ENCODE assay signal across 7 mouse cellular contexts in genomic region chr14:21500154-21501047, GRCm38 (mm10). TPM values are rescaled to one million over a fixed set of nuclear protein-coding genes. Genes with fewer than 3 reads are reported as not detected.
DNase-seq lines count a peak whose midpoint lies in the region; ATAC-seq lines count a peak whose summit lies in the region.

No protein-coding gene starts in this region.

- peak; percentile 99 for DNase-seq in adrenal gland, postnatal 25 days
- DNase-seq in heart, adult 11 months, result peak; percentile 100
- peak; percentile 100 for DNase-seq in kidney, adult 18-20 months
- DNase-seq in limb, embryonic 11.5 days (ENCODE audit: low spot score), result peak; percentile 99
- peak; percentile 100 for DNase-seq in midbrain, embryonic 14.5 days
- peak; percentile 98 to 99 for DNase-seq in spleen, adult 18-20 months

- under 1% methylated on average over 75 of the region's 75 CpGs for WGBS in embryonic facial prominence, embryonic 12.5 days
- WGBS in limb, embryonic 11.5 days, result under 1% methylated on average over 75 of the region's 75 CpGs
- WGBS in midbrain, embryonic 14.5 days, result under 1% methylated on average over 75 of the region's 75 CpGs

- peak overlapping the region; percentile 99 for H3K27ac ChIP-seq in embryonic facial prominence, embryonic 12.5 days
- peak overlapping the region; percentile 98 for H3K27ac ChIP-seq in limb, embryonic 11.5 days (replicated peaks; ENCODE audit: low read depth, low read length)
- peak overlapping the region; percentile 99 for H3K27ac ChIP-seq in midbrain, embryonic 14.5 days (replicated peaks; ENCODE audit: low read depth, low read length)

- H3K27me3 ChIP-seq in embryonic facial prominence, embryonic 12.5 days, result no peaks in the 10 kb centered on the region
- H3K27me3 ChIP-seq in limb, embryonic 11.5 days (ENCODE audit: control insufficient read depth, insufficient read depth, low read length), result no peaks in the 10 kb centered on the region
- no peaks in the 10 kb centered on the region for H3K27me3 ChIP-seq in midbrain, embryonic 14.5 days (ENCODE audit: control insufficient read depth, insufficient read depth, low read length)

- H3K4me2 ChIP-seq in embryonic facial prominence, embryonic 12.5 days (replicated peaks), result peak overlapping the region; percentile 79
- peak overlapping the region; percentile 72 for H3K4me2 ChIP-seq in limb, embryonic 11.5 days (ENCODE audit: low read depth, severe bottlenecking)
- H3K4me2 ChIP-seq in midbrain, embryonic 14.5 days (ENCODE audit: low read length), result peak overlapping the region; percentile 81

- peak overlapping the region; percentile 88 for H3K9ac ChIP-seq in embryonic facial prominence, embryonic 12.5 days
- H3K9ac ChIP-seq in limb, embryonic 11.5 days (ENCODE audit: low read length), result peak overlapping the region; percentile 97
- H3K9ac ChIP-seq in midbrain, embryonic 14.5 days (replicated peaks; ENCODE audit: low read length), result peak overlapping the region; percentile 94

- H3K9me3 ChIP-seq in embryonic facial prominence, embryonic 12.5 days, result no peaks in the 10 kb centered on the region
- no peaks in the 10 kb centered on the region for H3K9me3 ChIP-seq in limb, embryonic 11.5 days (ENCODE audit: control insufficient read depth, low read length)
- no peaks in the 10 kb centered on the region for H3K9me3 ChIP-seq in midbrain, embryonic 14.5 days (ENCODE audit: control insufficient read depth, low read length)

- H3K4me3 ChIP-seq in embryonic facial prominence, embryonic 12.5 days, result peak overlapping the region; percentile 73
- H3K4me3 ChIP-seq in limb, embryonic 11.5 days (ENCODE audit: low read depth, low read length), result peak overlapping the region; percentile 69
- peak overlapping the region; percentile 84 for H3K4me3 ChIP-seq in midbrain, embryonic 14.5 days (replicated peaks; ENCODE audit: low read depth, low read length)

- H3K4me1 ChIP-seq in embryonic facial prominence, embryonic 12.5 days, result peaks cover 32% of the 10 kb centered on the region
- H3K4me1 ChIP-seq in limb, embryonic 11.5 days (ENCODE audit: control insufficient read depth, insufficient read depth, low read length), result peaks cover 16% of the 10 kb centered on the region; the same call in 1 of the 2 replicates
- peaks cover 21% of the 10 kb centered on the region for H3K4me1 ChIP-seq in midbrain, embryonic 14.5 days (ENCODE audit: control insufficient read depth, insufficient read depth, low read length)

- ATAC-seq in embryonic facial prominence, embryonic 12.5 days (ENCODE audit: insufficient number of reproducible peaks, insufficient read depth, low FRiP score, low TSS enrichment), result peak; percentile 98
- ATAC-seq in limb, embryonic 11.5 days (ENCODE audit: insufficient number of reproducible peaks, low FRiP score, low TSS enrichment, low read depth), result peak; percentile 96
- peak; percentile 95 for ATAC-seq in midbrain, embryonic 14.5 days (ENCODE audit: low FRiP score, low TSS enrichment)

- H3K36me3 ChIP-seq in embryonic facial prominence, embryonic 12.5 days, result no peaks in the 10 kb centered on the region
- H3K36me3 ChIP-seq in limb, embryonic 11.5 days (ENCODE audit: control insufficient read depth, insufficient read depth, low read length), result no peaks in the 10 kb centered on the region
- no peaks in the 10 kb centered on the region for H3K36me3 ChIP-seq in midbrain, embryonic 14.5 days (ENCODE audit: control insufficient read depth, insufficient read depth, low read length)

RNA-seq across cellular contexts. Expression of gene Kat6b, which starts 19.2 kb away (rescaled TPM):
- 46.8 and 57.7 TPM in 2 replicates for total RNA-seq in adrenal gland, postnatal 25 days (2021)
- 28.6 and 31.1 TPM in 2 replicates for polyA plus RNA-seq in embryonic facial prominence, embryonic 12.5 days (2016; fragmentation: Nextera tagmentation; extraction: Ambion mirVana)
- 22.0 and 22.8 TPM in 2 replicates for polyA plus RNA-seq in limb, embryonic 11.5 days (2014; fragmentation: Nextera tagmentation; extraction: Ambion mirVana)
- 29.4 and 30.7 TPM in 2 replicates for polyA plus RNA-seq in midbrain, embryonic 14.5 days (2014; fragmentation: Nextera tagmentation; extraction: Ambion mirVana)

Comparison
In these comparisons a context has a peak if more than half of its experiments do, and no peak if none do; other contexts are left out.
1. Peak in every context shown above with its lines: DNase-seq, ATAC-seq, H3K4me3 ChIP-seq and H3K27ac ChIP-seq.